Mouse (Mus musculus) heart, postnatal 0 days (tissue): ENCODE data around the gene Macf1.

ENCODE experiments used
- CTCF ChIP-seq: IDR thresholded peaks from 2 replicates; pipeline ENCODE4 v1.5.1; 2016; ENCODE audit warnings: antibody characterized with exemption, control low read depth, low read depth
- EP300 ChIP-seq: IDR thresholded peaks from 2 replicates; pipeline ENCODE4 v1.6.1; 2016; ENCODE audit warnings: antibody characterized with exemption, low read depth

DNA sequence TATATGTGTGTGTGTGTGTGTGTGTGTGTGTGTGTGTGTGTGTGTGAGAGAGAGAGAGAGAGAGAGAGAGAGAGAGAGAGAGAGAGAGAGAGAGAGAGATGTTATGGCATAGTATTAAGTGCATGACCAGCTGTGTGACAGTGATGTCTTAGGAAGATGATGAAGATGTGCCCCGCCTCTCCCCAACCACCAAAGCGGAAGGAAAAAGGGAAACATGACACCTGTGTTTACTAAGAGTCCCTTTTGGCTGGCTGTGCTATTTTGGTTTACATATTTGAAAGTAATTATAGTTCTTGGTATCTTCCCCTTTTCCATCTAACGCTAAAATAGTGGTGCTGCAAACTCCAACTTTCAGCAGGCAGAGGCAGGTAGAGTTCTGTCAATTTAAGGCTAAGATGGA is 291.2 kb downstream of the Macf1 start:
- no peak for TF ChIP-seq CTCF
- no peak for TF ChIP-seq EP300
